Mouse (Mus musculus): ENCODE measurements around the gene 2810408A11Rik.

2810408A11Rik gene

DNA sequence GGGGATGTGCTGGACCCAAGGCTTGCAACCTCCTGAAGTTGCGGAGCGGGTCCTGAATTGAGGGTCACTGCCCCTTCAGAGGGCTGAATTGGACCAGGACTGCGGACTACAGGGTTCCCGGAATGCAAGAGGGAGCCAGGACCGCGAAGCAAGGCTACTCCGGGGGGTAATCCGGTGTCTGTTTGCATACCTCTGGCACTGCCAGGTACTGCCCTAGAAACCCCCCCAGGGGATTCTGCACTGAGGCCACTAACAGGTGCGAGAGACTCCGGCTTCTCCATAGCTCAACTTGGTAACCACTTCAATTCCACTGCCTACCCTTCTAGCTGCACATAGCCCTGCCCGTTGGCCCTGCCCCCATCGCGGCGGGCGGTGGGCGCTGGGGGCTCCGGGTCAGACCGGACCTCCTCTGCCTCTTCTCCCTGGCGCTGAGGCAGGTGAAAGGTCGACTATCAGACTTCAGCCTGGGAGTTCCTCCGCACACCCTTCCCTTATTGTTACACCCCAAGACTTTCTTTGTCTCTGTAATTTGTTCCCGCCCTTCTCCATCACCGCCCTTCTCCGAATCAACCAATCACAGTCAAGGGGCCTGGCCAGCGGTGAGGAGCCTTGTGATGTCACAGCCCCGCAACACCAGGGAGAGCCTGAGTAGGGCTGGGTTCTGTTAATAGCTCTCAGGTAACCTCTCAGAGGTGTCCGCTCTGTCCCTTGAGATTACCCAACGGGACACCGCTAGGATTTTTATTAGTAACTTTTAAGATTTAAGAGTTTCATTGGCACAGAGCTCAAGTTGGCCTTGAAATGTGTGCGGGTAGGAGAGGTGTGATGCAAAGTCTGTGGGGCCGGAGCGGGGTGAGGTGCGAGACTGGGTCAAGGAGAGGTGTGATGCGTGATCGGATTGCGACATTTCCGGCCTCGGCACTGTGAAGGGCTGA lies at the start of gene 2810408A11Rik, which contains the start of gene Neurl4:
TSS of gene 2810408A11Rik (minus strand) at position 517 of the 935 bp plus-strand sequence.
TSS of gene Neurl4 (plus strand) at position 602 of the 935 bp plus-strand sequence.
- peak; percentile 88 to 91 for DNase-seq (ENCODE audit: low spot score in 2 of 2)

DNA sequence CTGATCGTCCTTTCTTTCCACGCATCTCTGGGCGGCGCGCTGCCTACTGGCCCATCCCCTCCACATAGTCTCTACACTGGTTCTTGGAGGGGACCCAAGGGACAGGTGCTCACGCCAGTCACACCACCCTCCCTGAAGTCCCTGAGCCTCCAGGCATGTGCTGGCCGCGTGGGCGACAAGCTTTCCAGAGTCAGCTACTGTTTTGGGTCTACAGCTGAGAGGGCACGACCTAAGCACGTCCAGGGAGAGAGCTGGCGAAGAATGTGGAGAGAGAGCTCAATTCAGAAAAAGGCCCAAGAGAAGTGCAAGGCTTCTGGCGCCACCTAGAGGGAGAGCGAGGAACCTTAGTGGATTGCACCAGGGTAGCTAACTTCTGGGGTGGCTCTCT lies 48.0 kb upstream of the 2810408A11Rik start:
- DNase-seq (ENCODE audit: low spot score in 2 of 2) = peak; percentile 72 to 81

DNA sequence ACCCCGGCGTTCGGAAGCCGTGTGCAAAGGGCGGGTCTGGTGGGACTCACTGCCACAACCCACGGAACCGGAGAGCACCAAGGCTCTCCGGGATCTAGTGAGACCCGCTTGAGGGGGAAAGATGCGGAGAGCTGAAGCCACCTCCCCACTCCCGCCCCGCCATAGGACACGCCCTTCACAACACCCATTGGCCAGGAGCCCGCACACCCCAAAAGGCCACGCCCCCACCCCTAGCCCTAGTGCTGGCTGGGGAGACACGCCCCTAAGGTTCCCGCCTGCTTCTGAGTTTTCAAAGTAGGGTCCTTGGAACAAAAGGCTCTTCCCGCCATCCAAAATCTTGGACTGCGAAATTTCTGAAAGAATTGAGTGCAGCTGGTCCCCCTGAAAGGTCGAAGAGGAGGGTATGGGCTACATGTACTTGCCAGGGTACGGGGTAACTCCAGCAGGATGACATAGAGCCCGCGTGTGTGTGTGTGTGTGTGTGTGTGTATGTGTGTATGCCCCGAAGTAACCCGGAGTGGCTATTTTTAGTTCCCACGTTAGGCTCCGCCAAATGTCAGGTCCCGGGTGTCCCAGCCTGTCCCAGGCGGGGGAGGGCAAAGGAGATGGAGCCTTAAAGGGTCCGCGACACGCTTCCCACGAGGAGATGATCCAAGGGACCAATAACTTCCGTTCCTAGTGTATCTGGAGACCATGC lies 47.4 kb upstream of the 2810408A11Rik start, which contains the start of gene Slc2a4:
TSS of gene Slc2a4 (minus strand) at position 123 of the 697 bp plus-strand sequence.
- peak in 1 of 2 experiments; percentile 29 for DNase-seq (ENCODE audit: low spot score in 2 of 2)

DNA sequence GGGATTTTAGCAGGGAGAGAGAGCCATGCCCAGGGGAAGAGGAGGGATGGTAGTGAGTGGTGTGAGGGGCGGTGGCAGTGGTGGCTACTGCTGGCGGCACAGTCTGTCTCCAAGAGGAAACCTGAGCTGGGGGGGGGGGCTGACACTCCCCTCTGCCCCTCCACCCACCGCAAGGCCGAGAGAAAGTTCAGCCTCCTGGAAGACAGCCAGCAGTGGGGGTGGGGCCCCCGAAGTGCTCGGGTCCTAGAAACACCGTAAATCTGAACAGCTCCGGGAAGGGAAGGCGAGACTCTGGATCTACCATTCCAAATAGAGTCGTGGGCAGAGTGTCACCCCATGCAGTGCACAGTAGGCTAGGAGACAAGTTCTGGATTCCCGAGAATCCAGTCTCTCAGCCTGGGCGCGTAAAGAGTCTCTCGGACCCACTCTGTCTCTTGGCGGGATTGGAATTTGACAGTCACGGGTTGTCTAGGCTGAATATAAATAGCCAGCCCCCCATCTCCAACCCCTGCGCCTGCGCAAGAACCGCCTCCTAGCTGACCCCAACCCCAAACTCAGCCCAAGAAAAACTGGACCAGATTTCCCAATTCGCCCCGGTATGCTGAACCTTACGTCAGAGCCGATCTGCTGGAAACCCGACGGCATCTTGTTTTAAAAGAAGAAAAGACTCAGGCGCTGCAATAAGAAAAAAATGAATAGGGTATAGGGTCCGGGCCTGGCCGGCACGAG lies 46.7 kb upstream of the 2810408A11Rik start:
- no peak for DNase-seq (ENCODE audit: low spot score in 2 of 2)

DNA sequence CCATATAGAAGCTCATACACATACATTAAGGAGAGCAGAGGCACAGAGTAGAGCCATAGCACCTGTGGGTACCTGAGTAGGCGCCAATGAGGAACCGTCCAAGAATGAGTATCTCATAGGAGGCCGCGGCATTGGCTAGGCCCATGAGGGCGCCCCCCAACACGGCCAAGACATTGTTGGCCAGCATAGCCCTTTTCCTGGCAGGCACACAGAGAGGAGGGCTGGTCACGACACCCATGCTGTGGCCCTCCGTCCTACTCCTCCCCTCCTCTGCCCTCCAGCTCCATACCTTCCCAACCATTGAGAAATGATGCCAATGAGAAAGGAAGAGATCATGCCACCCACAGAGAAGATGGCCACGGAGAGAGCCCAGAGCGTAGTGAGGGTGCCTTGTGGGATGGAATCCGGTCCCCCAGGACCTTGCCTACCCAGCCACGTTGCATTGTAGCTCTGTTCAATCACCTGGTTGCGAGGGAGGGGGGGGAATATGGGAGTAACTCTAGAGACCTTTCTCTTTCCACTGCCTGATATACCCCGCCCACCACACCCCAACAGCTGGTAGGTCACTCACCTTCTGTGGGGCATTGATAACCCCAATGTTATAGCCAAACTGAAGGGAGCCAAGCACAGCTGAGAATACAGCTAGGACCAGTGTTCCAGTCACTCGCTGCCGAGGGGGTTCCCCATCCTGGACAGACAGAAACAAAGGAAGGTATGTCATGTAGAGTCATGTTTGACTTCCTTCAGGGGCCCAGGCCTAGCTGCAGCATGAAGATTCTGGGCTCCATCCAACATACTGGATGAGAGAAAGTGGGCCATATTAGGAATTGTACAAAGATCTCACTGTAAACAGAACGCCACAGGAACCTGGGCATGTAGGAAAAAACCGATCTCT lies 45.5 kb upstream of the 2810408A11Rik start:
- DNase-seq (ENCODE audit: low spot score in 2 of 2) = no peak

DNA sequence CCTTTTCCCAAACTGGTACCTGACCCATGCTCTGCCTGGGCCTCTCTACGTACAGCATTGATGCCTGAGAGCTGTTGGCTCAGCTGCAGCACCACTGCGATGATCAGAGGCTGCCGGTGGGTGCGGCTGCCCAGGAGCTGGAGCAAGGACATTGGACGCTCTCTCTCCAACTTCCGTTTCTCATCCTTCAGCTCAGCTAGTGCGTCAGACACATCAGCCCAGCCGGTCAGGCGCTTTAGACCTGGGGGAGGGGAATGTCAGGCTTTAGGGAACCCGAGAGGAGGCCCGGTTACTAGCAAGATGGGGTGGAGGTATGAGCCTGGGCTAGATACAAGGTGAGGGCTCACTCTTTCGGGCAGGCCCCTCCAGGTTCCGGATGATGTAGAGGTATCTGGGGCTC lies 44.4 kb upstream of the 2810408A11Rik start:
- no peak for DNase-seq (ENCODE audit: low spot score in 2 of 2)

DNA sequence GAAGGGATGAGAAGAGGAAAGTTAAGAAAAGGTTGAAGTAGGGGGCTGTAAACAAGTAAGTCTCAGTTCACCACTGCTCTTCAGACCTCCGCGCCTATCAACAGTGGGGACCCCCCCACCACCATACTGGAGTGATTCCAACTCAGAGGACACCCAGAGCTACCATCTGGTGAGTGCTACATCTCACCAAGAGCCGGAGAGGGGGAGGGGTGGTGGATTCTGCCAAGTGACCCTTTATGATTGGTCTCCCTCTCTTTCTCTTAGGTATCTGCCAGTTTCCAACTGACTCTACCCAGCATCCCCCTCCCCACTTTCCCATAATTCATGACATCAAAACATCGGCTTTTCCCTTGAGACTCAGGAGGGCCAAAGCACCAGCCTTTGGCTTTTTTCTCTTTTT lies 40.2 kb upstream of the 2810408A11Rik start:
- DNase-seq (ENCODE audit: low spot score in 2 of 2) = no peak

DNA sequence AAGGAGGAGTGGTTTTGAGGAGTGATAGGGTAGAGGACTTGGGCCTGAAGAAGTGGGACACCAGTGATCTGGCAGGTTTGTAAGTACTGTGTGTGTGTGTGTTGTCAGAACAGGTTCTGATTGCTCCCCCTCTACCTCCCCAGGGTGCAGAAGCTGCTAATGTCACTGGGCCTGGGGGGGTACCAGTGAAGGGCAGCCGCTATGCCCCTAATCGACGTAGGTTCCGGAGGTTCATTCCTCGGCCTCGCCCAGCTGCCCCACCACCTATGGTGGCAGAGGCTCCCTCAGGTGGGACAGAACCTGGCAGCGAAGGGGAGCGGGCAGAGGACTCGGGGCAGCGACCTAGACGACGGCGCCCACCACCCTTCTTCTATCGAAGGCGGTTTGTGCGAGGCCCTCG lies 38.9 kb upstream of the 2810408A11Rik start:
- no peak for DNase-seq (ENCODE audit: low spot score in 2 of 2)

DNA sequence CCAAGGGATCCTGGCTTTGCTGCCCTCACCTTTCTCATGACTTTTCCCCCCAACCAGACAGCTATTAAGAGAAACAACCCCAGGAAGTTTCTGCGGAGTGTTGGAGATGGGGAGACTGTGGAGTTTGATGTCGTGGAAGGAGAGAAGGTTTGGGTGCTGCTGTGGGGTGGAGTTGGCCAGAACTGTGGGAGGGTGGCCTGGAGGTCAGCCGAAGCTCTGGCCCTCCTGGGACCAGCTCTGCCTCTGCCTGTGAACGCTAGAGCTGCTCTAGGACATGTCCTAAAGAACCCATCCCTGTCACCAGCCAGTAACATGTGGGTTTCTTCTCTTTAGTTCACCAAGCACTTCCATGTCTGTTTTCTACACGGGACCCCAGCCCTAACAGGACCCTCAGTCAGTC lies 38.4 kb upstream of the 2810408A11Rik start:
- DNase-seq (ENCODE audit: low spot score in 2 of 2) = no peak

DNA sequence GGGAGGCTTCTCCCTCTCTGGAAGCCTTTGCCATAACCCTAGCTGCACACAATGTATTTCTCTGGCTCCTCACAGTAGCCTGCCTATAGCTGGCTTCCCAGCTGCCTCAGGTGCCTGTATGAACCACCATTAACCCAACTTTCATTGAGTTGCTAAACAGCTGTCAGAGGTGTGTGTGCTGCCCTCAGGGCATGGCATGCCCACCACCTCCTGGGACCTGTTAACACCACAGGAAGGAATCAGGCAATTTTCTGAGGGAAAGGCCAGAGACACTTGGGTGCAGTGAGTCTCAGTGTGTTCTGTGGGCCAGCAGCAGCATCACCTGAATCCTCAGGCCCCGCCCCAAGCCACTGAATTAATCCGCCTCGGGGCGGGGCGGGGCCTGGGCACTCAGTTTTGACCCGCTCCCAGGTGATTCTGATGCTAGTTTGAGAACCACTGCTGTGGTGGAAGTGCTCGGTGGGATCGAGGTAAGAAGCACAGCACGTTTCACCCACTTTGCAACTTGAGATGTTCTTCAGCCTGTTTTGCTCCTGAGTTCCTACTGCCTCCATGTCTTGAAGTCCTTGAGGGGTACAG lies 37.7 kb upstream of the 2810408A11Rik start:
- no peak for DNase-seq (ENCODE audit: low spot score in 2 of 2)

DNA sequence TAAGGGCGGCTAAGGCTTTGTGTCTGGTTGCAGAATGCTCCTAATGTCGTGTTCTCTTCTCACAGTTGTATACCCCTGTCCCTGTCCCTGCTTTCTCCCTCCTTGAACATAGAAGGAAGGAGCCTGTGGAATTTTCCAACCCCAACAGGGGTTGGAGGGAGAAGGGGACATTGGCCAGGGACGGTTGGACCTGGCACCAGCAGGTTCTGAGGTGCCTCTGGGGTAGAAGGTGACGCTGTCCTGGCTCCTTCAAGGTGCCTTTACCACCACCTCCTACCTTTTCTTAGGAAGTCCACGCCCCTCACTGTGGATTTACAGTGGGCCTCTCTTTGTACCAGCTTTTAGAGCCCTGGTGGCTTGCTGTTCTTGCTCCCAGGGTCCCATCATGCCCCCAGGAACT lies 37.0 kb upstream of the 2810408A11Rik start:
- no peak for DNase-seq (ENCODE audit: low spot score in 2 of 2)

DNA sequence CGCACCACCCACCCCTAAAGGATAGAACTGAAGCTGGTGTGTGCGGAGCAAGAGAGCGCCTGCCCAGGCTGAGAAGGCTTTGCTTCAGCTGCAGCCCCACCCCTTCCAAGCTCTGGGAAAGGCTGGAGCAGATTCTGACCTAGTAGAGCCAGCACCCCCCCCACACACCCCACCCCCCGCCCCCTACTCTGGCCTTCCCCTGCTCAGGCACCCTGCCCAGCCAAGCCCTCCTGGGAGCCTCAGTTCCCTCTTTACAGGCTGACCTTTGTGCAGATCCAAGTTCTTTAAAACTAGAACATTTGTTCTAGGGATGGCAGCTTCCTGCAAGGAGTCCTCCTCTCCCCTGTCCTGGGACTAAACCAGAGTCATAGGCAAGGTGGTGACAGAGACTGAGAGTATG lies 36.6 kb upstream of the 2810408A11Rik start:
- DNase-seq (ENCODE audit: low spot score in 2 of 2) = no peak

DNA sequence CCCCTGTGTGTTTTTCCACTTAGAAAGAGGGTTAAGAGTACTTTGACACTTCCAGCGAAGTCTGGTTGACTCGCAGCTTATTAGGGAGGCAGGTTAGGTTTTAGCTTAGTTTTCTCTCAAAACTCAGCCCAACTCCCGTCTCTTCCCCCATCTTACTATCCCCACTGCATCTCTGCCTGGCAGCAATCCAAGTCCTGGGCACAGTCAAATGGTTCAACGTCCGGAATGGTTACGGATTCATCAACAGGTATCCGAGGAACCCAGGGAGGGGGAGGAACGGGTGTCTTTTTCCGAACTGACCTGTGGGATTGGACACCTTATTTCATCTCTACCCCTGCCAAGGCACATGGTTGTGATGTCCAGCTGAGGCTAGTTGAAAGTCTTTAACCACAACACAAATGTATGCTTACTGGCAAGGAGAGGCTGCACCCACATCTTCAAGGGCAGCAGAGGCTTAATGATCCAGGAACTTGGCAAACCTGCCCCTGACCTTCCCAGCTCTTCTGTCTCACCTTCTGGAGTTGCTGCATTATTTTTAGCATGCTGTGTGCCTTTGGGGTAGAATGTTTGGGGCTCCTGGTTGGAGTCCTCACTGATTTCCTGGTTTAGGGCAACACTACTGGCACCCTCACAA lies 36.0 kb upstream of the 2810408A11Rik start:
- no peak for DNase-seq (ENCODE audit: low spot score in 2 of 2)

DNA sequence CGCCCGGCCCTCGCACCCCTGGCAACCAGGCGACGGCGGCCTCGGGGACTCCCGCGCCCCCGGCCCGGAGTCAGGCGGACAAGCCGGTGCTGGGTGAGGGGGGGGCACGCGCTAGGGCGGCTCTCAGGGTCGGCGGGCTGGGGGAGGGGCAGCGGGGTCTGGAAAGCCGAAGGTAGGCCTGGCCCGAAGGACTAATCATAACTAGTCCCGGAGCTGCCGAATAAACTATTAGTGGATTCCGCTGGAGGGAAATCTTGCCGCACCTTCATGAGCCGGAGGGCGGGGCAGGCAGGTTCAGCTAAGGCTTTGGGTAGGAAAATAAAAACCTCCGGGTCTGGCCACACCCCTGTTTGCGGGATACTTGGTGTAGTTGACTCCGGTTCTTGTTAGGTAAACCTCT lies 35.4 kb upstream of the 2810408A11Rik start:
- DNase-seq (ENCODE audit: low spot score in 2 of 2) = no peak

DNA sequence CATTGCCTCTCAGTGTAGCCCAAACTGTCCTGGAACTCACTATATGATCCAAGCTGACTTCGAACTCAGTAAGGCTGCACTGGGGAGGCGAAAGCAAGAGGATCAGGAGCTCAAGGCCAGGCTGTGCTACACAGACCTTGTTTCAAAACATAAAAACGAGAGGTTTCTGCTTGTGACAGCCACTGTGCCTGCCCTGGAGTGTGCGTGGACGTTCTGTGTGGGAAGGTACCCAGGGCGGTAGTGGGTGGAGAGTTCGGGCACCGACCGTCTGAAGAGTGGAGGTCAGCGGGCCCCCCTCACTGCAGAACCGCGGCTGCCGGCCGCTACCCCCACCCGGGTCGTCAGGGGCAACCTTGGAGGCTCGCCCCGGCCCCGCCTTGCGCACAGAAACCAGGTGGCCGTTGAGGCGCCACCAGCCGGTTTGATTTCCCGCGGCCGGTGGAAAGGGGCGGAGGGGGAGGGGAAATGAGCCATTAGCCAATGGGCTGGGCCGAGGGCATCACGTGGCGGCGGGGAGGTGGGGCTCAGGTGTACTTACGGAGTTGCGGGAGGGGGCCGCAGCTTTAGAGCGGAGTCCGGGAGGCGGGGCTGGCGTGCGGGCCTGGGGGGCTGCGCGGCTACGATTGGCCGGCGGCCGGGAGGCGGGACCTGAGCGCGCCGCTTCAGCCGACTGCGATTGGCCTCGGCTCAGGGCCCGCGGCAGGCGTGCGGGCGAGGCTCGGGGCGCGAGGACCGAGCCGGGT lies 34.5 kb upstream of the 2810408A11Rik start, which contains the start of gene Ybx2:
TSS of gene Ybx2 (plus strand) at position 660 of the 743 bp plus-strand sequence.
- peak; percentile 84 to 87 for DNase-seq (ENCODE audit: low spot score in 2 of 2)

DNA sequence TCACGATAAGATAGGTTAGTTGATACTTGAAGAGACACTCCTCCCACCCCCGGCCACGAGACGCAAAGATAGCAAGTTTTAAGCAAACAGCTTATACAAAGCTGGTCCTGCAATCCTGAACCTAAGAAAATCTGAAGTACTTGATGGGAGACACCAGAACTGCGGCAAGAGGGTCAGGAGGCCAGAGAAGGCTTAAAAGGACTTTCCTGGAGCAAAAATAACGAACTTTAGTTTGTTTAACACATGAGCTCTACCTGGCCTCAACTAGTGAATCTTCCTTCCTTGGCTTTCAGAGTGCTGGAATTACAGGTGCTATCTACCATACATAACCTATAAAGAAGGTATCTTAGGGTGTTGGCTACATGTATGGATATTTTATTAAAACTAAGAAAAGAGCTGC lies 33.9 kb upstream of the 2810408A11Rik start:
- DNase-seq (ENCODE audit: low spot score in 2 of 2) = no peak

DNA sequence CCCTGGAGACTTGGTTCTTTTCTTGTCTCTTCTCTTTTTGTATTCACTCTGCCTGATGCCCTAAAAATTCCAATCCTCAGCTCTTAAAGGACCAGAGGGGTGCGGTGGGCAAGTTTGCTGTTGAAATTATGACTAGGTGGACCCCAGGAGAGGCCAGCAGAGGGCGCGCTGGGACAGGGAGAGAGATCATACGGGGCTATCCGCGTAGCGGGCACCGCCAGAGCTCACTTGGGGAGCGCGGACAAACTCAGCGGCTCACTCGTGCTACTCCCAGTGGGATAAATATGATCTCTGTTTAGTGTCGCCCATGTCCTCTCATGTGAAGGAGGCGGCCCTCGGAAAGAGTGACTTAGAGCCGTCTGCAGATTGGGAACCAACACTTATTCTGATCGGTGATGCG lies 33.4 kb upstream of the 2810408A11Rik start:
- peak; percentile 85 to 94 for DNase-seq (ENCODE audit: low spot score in 2 of 2)

DNA sequence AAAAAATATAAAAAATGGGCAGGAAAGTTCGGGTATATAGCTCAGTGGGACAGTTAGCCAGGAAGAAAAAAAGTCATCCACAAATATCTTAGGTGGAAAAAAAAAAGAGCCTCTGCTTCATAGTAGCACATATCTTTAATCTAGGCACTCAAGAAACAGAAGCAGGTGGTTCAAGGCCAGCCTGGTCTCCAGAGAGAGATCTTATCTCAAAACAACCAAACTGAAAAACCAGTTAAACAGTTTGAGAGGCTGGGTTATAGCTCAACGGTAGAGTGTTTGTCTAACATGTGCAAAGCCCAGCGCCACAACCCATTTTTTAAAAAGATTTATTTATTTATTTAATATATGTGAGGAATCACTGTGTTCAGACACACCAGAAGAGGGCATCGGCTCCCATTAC lies 32.3 kb upstream of the 2810408A11Rik start:
- no peak for DNase-seq (ENCODE audit: low spot score in 2 of 2)

DNA sequence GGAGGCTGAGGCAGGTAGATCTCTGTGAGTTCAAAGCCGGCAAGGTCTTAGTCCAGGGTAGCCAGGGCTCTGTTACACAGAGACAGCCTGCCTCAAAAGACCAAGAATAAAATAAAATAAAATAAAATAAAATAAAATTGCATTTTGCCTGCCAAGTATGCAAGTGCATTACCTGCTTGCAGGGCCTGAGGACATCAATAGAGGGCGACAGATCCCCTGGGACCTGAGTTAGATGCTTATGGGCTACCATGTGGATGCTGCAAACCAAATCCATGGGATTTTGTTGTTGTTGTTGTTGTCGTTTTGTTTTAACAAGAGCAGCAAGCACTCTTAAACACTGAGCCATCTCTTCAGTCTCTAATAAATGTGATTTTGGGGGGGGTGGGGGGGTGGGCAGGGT lies 31.5 kb upstream of the 2810408A11Rik start:
- DNase-seq (ENCODE audit: low spot score in 2 of 2) = no peak
